Mouse (Mus musculus): Measurements from ENCODE around the gene Myo16. TPM values are rescaled to one million over a fixed set of nuclear protein-coding genes. Genes with fewer than 3 reads are reported as not detected.

Myo16 gene
- total and polyA plus RNA-seq, 3 experiments = not detected

DNA sequence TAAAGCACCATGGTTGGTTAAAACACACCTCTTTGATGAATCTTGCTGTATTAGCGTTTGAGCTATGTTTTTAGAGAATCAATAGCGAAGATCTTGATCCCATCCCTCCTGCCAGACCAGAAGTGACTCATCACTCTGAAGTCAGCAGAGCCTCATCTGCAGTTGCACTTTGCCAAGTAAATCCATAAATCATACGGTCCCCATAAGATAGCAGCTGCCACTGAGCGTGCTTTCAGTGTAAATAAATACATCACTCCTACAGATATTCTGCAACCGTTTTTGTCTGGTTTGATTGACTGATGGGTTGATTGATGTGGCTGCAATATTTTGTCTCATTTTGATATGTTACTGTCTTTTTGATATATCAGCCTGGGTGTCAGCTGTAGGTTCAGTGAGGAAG, 457.9 kb downstream of the Myo16 start:
- DNase-seq (ENCODE audit: low read depth, low spot score) = peak; percentile 4
- Histone ChIP-seq H3K9ac (ENCODE audit: control insufficient read depth, low read depth, low read length, poor library complexity, severe bottlenecking) (no peak overlapping the region), H3K36me3 (ENCODE audit: control insufficient read depth in 1 of 2, insufficient read depth in 2 of 2, low read length in 2 of 2) (no peaks in the 10 kb centered on the region), H3K27me3 (ENCODE audit: control insufficient read depth in 1 of 2, insufficient read depth in 2 of 2, low read length in 2 of 2) (no peaks in the 10 kb centered on the region), H3K27ac (ENCODE audit: control insufficient read depth, low read depth, low read length) (no peak overlapping the region), H3K4me3 (ENCODE audit: control insufficient read depth in 1 of 2, insufficient read depth in 1 of 2, low read depth in 2 of 2, low read length in 2 of 2) (no peak overlapping the region), H3K79me2 (ENCODE audit: control insufficient read depth, insufficient read depth, low read length, poor library complexity) (no peaks in the 10 kb centered on the region), H3K9me3 (replicated peaks; ENCODE audit: insufficient read depth, low read length) (no peaks in the 10 kb centered on the region), H3K4me1 (ENCODE audit: control insufficient read depth in 1 of 2, insufficient read depth in 2 of 2, low read length in 2 of 2) (no peaks in the 10 kb centered on the region)
- no peak for TF ChIP-seq MYC (IDR thresholded peaks at IDR 0.05; ENCODE audit: low read depth, low read length)
- no peak for TF ChIP-seq MAZ (IDR thresholded peaks at IDR 0.05; ENCODE audit: low read depth, low read length)
- TF ChIP-seq RCOR1 (IDR thresholded peaks at IDR 0.05; ENCODE audit: low read depth, low read length) = no peak
- no peak for TF ChIP-seq MYB (IDR thresholded peaks at IDR 0.05; ENCODE audit: low read depth, low read length)
- no peak for TF ChIP-seq MXI1 (IDR thresholded peaks at IDR 0.05; ENCODE audit: low read depth, low read length)
- no peak for TF ChIP-seq GABPA (IDR thresholded peaks at IDR 0.05; ENCODE audit: low read depth, low read length)
- TF ChIP-seq NELFE (IDR thresholded peaks at IDR 0.05; ENCODE audit: low read depth, low read length) = no peak
- no peak for TF ChIP-seq CHD2 (IDR thresholded peaks at IDR 0.05; ENCODE audit: low read length)
- no peak for TF ChIP-seq NRF1 (IDR thresholded peaks at IDR 0.05; ENCODE audit: insufficient read depth, low read depth, low read length, poor library complexity, severe bottlenecking)
- TF ChIP-seq CTCF (IDR thresholded peaks at IDR 0.05 in 2 of 3, conservative IDR thresholded peaks at IDR 0.05 in 1 of 3; ENCODE audit: control insufficient read depth in 1 of 3, insufficient read depth in 1 of 3, low read depth in 2 of 3, low read length in 3 of 3, poor library complexity in 1 of 3, severe bottlenecking in 1 of 3) = no peak
- TF ChIP-seq ETS1 (IDR thresholded peaks at IDR 0.05; ENCODE audit: low read depth, low read length) = no peak
- no peak for TF ChIP-seq POLR2AphosphoS5 (IDR thresholded peaks at IDR 0.05; ENCODE audit: borderline replicate concordance, low read depth, low read length)
- no peak for TF ChIP-seq TBP (IDR thresholded peaks at IDR 0.05; ENCODE audit: low read depth, low read length)
- TF ChIP-seq ZMIZ1 (IDR thresholded peaks at IDR 0.05; ENCODE audit: low read depth, low read length) = no peak
- no peak for TF ChIP-seq ZNF384 (IDR thresholded peaks at IDR 0.05; ENCODE audit: low read depth, low read length)
- TF ChIP-seq ELF1 (IDR thresholded peaks at IDR 0.05; ENCODE audit: low read depth, low read length) = no peak

DNA sequence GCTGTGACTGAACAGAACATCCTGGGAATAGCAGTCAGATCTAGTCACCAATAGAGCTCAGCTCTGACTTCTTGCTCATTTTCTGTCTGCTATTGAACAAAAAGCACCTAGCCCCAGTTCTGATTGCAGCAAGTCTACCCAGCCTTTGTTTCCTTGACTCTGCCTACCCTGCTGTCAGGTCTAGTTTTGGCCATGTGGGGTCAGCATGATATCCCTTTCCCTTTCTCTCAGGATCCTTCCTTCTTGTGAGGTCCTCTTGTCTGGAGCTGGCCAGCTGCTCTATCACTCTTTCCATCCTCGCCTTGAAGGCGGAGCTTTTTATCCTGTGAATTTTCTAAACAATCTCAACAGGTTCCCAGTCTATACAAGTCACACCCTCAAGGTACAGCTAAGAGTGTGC, 459.7 kb downstream of the Myo16 start:
- no peak overlapping the region for H3K9ac ChIP-seq (ENCODE audit: control insufficient read depth, low read depth, low read length, poor library complexity, severe bottlenecking)
- no peaks in the 10 kb centered on the region for H3K36me3 ChIP-seq (ENCODE audit: control insufficient read depth in 1 of 2, insufficient read depth in 2 of 2, low read length in 2 of 2)
- H3K27me3 ChIP-seq (ENCODE audit: control insufficient read depth in 1 of 2, insufficient read depth in 2 of 2, low read length in 2 of 2) = no peaks in the 10 kb centered on the region
- no peak for DNase-seq (ENCODE audit: low read depth, low spot score)
- H3K4me1 ChIP-seq (ENCODE audit: control insufficient read depth in 1 of 2, insufficient read depth in 2 of 2, low read length in 2 of 2) = no peaks in the 10 kb centered on the region
- H3K9me3 ChIP-seq (replicated peaks; ENCODE audit: insufficient read depth, low read length) = no peaks in the 10 kb centered on the region
- no peak overlapping the region for H3K4me3 ChIP-seq (ENCODE audit: control insufficient read depth in 1 of 2, insufficient read depth in 1 of 2, low read depth in 2 of 2, low read length in 2 of 2)
- no peak for TF ChIP-seq UBTF (IDR thresholded peaks at IDR 0.05; ENCODE audit: borderline replicate concordance, insufficient read depth, low read depth, low read length)
- TF ChIP-seq POLR2AphosphoS2 (IDR thresholded peaks at IDR 0.05; ENCODE audit: low read length) = no peak
- no peak for TF ChIP-seq RCOR1 (IDR thresholded peaks at IDR 0.05; ENCODE audit: low read depth, low read length)
- no peak for TF ChIP-seq ZC3H11A (IDR thresholded peaks at IDR 0.05; ENCODE audit: low read depth, low read length)
- no peak for TF ChIP-seq MYC (IDR thresholded peaks at IDR 0.05; ENCODE audit: low read depth, low read length)
- no peak for TF ChIP-seq GABPA (IDR thresholded peaks at IDR 0.05; ENCODE audit: low read depth, low read length)
- TF ChIP-seq NELFE (IDR thresholded peaks at IDR 0.05; ENCODE audit: low read depth, low read length) = no peak
- no peak for TF ChIP-seq JUND (IDR thresholded peaks at IDR 0.05; ENCODE audit: low read depth, low read length)
- no peak for TF ChIP-seq NRF1 (IDR thresholded peaks at IDR 0.05; ENCODE audit: insufficient read depth, low read depth, low read length, poor library complexity, severe bottlenecking)
- H3K79me2 ChIP-seq (ENCODE audit: control insufficient read depth, insufficient read depth, low read length, poor library complexity) = no peaks in the 10 kb centered on the region
- H3K27ac ChIP-seq (ENCODE audit: control insufficient read depth, low read depth, low read length) = no peak overlapping the region
